Mouse (Mus musculus): ENCODE data around the gene Mchr1.

GRCm38 (mm10) chr15:81192858-81193257 is 42.4 kb upstream of the Mchr1 start:
- TF ChIP-seq CTCF (IDR thresholded peaks at IDR 0.05): no peak
- no peak for TF ChIP-seq POLR2A (IDR thresholded peaks at IDR 0.05; ENCODE audit: insufficient read depth, low read depth, low read length)
- no peak for TF ChIP-seq EP300 (IDR thresholded peaks at IDR 0.05; ENCODE audit: insufficient read depth, low read depth, low read length)

Measured in heart, adult 2 months (tissue).